Mouse (Mus musculus): Measurements from ENCODE around the gene Prkn. TPM values are rescaled to one million over a fixed set of nuclear protein-coding genes. Genes with fewer than 3 reads are reported as not detected.

Prkn gene
- polyA plus RNA-seq, 1 experiment from 2014 or later = 1.00 TPM

GRCm38 (mm10) chr17:11565681-11566080, 725.5 kb downstream of the Prkn start:
- ATAC-seq (no peak), DNase-seq (no peak)
- Histone ChIP-seq H3K9me3 (ENCODE audit: low read length) (no peaks in the 10 kb centered on the region), H3K27me3 (ENCODE audit: insufficient read depth, low read length) (no peaks in the 10 kb centered on the region), H3K9ac (replicated peaks) (no peak overlapping the region), H3K27ac (ENCODE audit: low read depth) (no peak overlapping the region), H3K4me3 (ENCODE audit: low read depth, low read length) (no peak overlapping the region), H3K4me2 (ENCODE audit: low read depth, low read length) (no peak overlapping the region), H3K36me3 (replicated peaks; ENCODE audit: insufficient read depth, low read length) (no peaks in the 10 kb centered on the region), H3K4me1 (ENCODE audit: insufficient read depth) (no peaks in the 10 kb centered on the region)
- 84% methylated on average over 6 of the region's 6 CpGs for WGBS (ENCODE audit: insufficient replicate concordance)
- TF ChIP-seq CTCF (IDR thresholded peaks at IDR 0.05; ENCODE audit: low read depth) (no peak), EP300 (IDR thresholded peaks at IDR 0.05; ENCODE audit: low read depth) (no peak)

DNA sequence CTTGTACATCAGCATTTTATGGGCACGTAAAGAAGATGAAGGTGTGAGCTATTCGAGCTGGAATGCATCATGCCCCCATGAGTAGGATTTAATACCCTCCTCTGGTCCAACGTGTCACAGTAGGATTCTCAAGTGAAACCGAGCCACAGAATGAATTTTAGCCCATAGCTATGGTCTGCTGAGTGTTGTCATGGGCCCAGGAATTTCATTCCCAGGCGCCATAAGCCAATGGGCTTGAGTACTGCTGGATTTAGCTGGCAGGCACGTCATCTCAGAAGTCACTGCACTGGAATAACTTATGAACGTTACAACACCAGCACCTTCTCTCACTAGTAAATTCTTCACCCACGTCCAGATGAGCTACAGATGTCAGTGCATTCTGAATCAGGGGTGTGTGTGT, 730.2 kb downstream of the Prkn start:
- Histone ChIP-seq H3K36me3 (replicated peaks; ENCODE audit: insufficient read depth, low read length) (no peaks in the 10 kb centered on the region), H3K9ac (replicated peaks) (no peak overlapping the region), H3K4me1 (ENCODE audit: insufficient read depth) (no peaks in the 10 kb centered on the region), H3K4me3 (ENCODE audit: low read depth, low read length) (no peak overlapping the region), H3K9me3 (ENCODE audit: low read length) (no peaks in the 10 kb centered on the region), H3K27me3 (ENCODE audit: insufficient read depth, low read length) (no peaks in the 10 kb centered on the region), H3K27ac (ENCODE audit: low read depth) (no peak overlapping the region), H3K4me2 (ENCODE audit: low read depth, low read length) (no peak overlapping the region)
- ATAC-seq (no peak), DNase-seq (no peak)
- no peak for TF ChIP-seq EP300 (IDR thresholded peaks at IDR 0.05; ENCODE audit: low read depth)
- TF ChIP-seq CTCF (IDR thresholded peaks at IDR 0.05; ENCODE audit: low read depth) = no peak
- WGBS (ENCODE audit: insufficient replicate concordance) = 69% methylated on average over 8 of the region's 8 CpGs

GRCm38 (mm10) chr17:11573666-11574065, 733.5 kb downstream of the Prkn start:
- no peaks in the 10 kb centered on the region for H3K4me1 ChIP-seq (ENCODE audit: insufficient read depth)
- no peak overlapping the region for H3K4me3 ChIP-seq (ENCODE audit: low read depth, low read length)
- TF ChIP-seq EP300 (IDR thresholded peaks at IDR 0.05; ENCODE audit: low read depth) (no peak), CTCF (IDR thresholded peaks at IDR 0.05; ENCODE audit: low read depth) (no peak)
- WGBS (ENCODE audit: insufficient replicate concordance) = 78% methylated on average over 9 of the region's 9 CpGs
- H3K4me2 ChIP-seq (ENCODE audit: low read depth, low read length) = no peak overlapping the region
- DNase-seq (no peak), ATAC-seq (no peak)
- H3K36me3 ChIP-seq (replicated peaks; ENCODE audit: insufficient read depth, low read length) = no peaks in the 10 kb centered on the region
- H3K9me3 ChIP-seq (ENCODE audit: low read length) = no peaks in the 10 kb centered on the region
- H3K27ac ChIP-seq (ENCODE audit: low read depth) = no peak overlapping the region
- no peak overlapping the region for H3K9ac ChIP-seq (replicated peaks)
- H3K27me3 ChIP-seq (ENCODE audit: insufficient read depth, low read length) = no peaks in the 10 kb centered on the region

DNA sequence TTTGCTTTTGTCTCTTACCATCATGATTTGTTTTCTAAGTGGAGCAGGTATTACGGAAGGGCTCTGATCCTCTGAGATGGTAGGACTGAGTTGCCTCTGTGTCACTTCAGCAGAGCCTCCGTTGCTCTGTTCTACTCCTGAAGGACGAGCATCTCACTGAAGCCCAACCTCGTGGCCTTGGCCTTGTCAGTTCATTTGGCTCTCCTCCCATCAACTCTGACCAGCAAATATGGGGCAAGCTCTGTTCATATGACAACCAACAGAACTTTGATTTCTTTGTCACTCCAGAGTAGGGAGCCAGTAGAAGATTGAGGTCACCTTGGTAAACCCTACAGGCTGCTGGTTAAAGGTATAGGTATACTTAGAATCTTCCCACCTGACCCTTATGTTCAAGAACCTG, 745.3 kb downstream of the Prkn start:
- Histone ChIP-seq H3K27ac (ENCODE audit: low read depth) (no peak overlapping the region), H3K4me1 (ENCODE audit: insufficient read depth) (no peaks in the 10 kb centered on the region), H3K4me2 (ENCODE audit: low read depth, low read length) (no peak overlapping the region), H3K36me3 (replicated peaks; ENCODE audit: insufficient read depth, low read length) (no peaks in the 10 kb centered on the region), H3K9me3 (ENCODE audit: low read length) (no peaks in the 10 kb centered on the region), H3K9ac (replicated peaks) (no peak overlapping the region), H3K27me3 (ENCODE audit: insufficient read depth, low read length) (no peaks in the 10 kb centered on the region), H3K4me3 (ENCODE audit: low read depth, low read length) (no peak overlapping the region)
- ATAC-seq = no peak
- no peak for DNase-seq
- TF ChIP-seq CTCF (IDR thresholded peaks at IDR 0.05; ENCODE audit: low read depth) = no peak
- TF ChIP-seq EP300 (IDR thresholded peaks at IDR 0.05; ENCODE audit: low read depth) = no peak
- 86% methylated on average over 4 of the region's 4 CpGs for WGBS (ENCODE audit: insufficient replicate concordance)

- Histone ChIP-seq H3K27ac (ENCODE audit: low read depth) (no peak overlapping the region), H3K4me1 (ENCODE audit: insufficient read depth) (no peaks in the 10 kb centered on the region), H3K9me3 (ENCODE audit: low read length) (no peaks in the 10 kb centered on the region), H3K27me3 (ENCODE audit: insufficient read depth, low read length) (no peaks in the 10 kb centered on the region), H3K4me2 (ENCODE audit: low read depth, low read length) (no peak overlapping the region), H3K36me3 (replicated peaks; ENCODE audit: insufficient read depth, low read length) (no peaks in the 10 kb centered on the region), H3K4me3 (ENCODE audit: low read depth, low read length) (no peak overlapping the region), H3K9ac (replicated peaks) (no peak overlapping the region)
- TF ChIP-seq EP300 (IDR thresholded peaks at IDR 0.05; ENCODE audit: low read depth) (no peak), CTCF (IDR thresholded peaks at IDR 0.05; ENCODE audit: low read depth) (no peak)
- DNase-seq = no peak
- WGBS (ENCODE audit: insufficient replicate concordance) = 80% methylated on average over 5 of the region's 5 CpGs
- no peak for ATAC-seq
Measured at GRCm38 (mm10) chr17:11607931-11608330, 767.7 kb downstream of the Prkn start.

DNA sequence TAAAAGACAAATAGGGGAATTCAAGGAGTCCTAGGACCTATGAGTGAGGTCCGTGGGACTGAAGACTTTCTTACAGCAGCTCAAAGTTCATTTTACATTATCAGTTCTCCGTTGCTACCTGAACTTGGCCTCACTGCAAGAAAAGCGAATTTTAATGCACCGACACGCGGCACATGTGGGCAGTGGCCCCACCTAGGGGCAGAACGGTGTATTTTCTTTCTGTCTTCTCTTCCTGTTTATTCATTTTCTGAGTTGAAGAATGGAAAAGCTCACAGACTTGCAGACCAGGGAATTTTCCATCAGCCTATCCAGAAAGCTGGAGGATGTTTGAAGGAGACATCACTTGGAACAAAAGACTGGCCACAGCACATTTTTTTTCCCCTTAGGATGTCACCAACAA, 771.3 kb downstream of the Prkn start:
- Histone ChIP-seq H3K4me2 (ENCODE audit: low read depth, low read length) (no peak overlapping the region), H3K27ac (ENCODE audit: low read depth) (no peak overlapping the region), H3K36me3 (replicated peaks; ENCODE audit: insufficient read depth, low read length) (no peaks in the 10 kb centered on the region), H3K4me1 (ENCODE audit: insufficient read depth) (no peaks in the 10 kb centered on the region), H3K9me3 (ENCODE audit: low read length) (no peaks in the 10 kb centered on the region), H3K9ac (replicated peaks) (no peak overlapping the region), H3K4me3 (ENCODE audit: low read depth, low read length) (no peak overlapping the region), H3K27me3 (ENCODE audit: insufficient read depth, low read length) (no peaks in the 10 kb centered on the region)
- peak; percentile 34 for DNase-seq
- ATAC-seq = no peak
- no peak for TF ChIP-seq EP300 (IDR thresholded peaks at IDR 0.05; ENCODE audit: low read depth)
- TF ChIP-seq CTCF (IDR thresholded peaks at IDR 0.05; ENCODE audit: low read depth) = peak; percentile 65
- WGBS (ENCODE audit: insufficient replicate concordance) = 11% methylated on average over 7 of the region's 7 CpGs
